Mouse (Mus musculus) midbrain, embryonic 10.5 days (tissue): Measurements from ENCODE around the gene Olfr218. TPM values are rescaled to one million over a fixed set of nuclear protein-coding genes. Genes with fewer than 3 reads are reported as not detected.
"Not testable (repeated sequence)": the region's sequence is repeated elsewhere in the genome, so short reads cannot be mapped to it uniquely, and the experiment has no call there.

Experiments
- DNase-seq: peaks from one replicate; pipeline ENCODE4 v3.0.0-alpha.2; 2017; ENCODE audit warnings: low spot score
- H3K27ac ChIP-seq: fragments of 300-500 bp; sonication (generic); replicated peaks from 2 replicates; pipeline ENCODE4 v1.5.1; 2016; ENCODE audit warnings: mild to moderate bottlenecking
- H3K27me3 ChIP-seq: fragments of 300-500 bp; sonication (generic); 2 replicates; pipeline ENCODE4 v1.6.1; 2016; ENCODE audit warnings: low read depth, mild to moderate bottlenecking; ENCODE audit not compliant: poor library complexity, severe bottlenecking
- H3K36me3 ChIP-seq: fragments of 300-500 bp; sonication (generic); 2 replicates; pipeline ENCODE4 v1.6.1; 2016; ENCODE audit warnings: mild to moderate bottlenecking, moderate library complexity
- H3K4me1 ChIP-seq: fragments of 300-500 bp; sonication (generic); 2 replicates; pipeline ENCODE4 v1.6.1; 2016
- H3K4me3 ChIP-seq: fragments of 300-500 bp; sonication (generic); 2 replicates; pipeline ENCODE4 v1.5.1; 2016; ENCODE audit warnings: mild to moderate bottlenecking, moderate library complexity
- H3K9me3 ChIP-seq: fragments of 300-500 bp; sonication (generic); replicated peaks from 2 replicates; pipeline ENCODE4 v1.6.1; 2016; ENCODE audit warnings: mild to moderate bottlenecking
- WGBS: fragments of 180-500 bp; shearing (Covaris S2); methylation state at CpG from one replicate; pipeline ENCODE4 v1.1.7; 2016; 5-methylcytosine and 5-hydroxymethylcytosine counted together
- polyA plus RNA-seq: library from polyadenylated mRNA; unstranded; fragments of >200 nt; fragmentation: Nextera tagmentation; extraction: Ambion mirVana; gene quantifications from 2 replicates; pipeline ENCODE4 v1.2.1, GENCODE M21; 2016

Olfr218 gene
- not detected in 2 replicates for polyA plus RNA-seq

GRCm38 (mm10) chr1:173197508-173197907, at the start of gene Olfr218:
Olfr218 (plus strand) TSS chr1:173197808.
- no peak for DNase-seq
- H3K27ac ChIP-seq: no peak within 1 kb of the TSS
- 77% methylated on average over 5 of the region's 5 CpGs for WGBS

GRCm38 (mm10) chr1:173174154-173174842, 23.3 kb upstream of the Olfr218 start:
- DNase-seq: no peak
- H3K27me3 ChIP-seq: no peaks in the 10 kb centered on the region
- H3K4me1 ChIP-seq: no peaks in the 10 kb centered on the region
- no peaks in the 10 kb centered on the region for H3K36me3 ChIP-seq
- no peaks in the 10 kb centered on the region for H3K9me3 ChIP-seq
- no peak overlapping the region for H3K27ac ChIP-seq
- H3K4me3 ChIP-seq: no peak overlapping the region

More at GRCm38 (mm10) chr1:173197508-173197907, at the start of gene Olfr218:
- Histone ChIP-seq H3K4me1 (no peaks in the 10 kb centered on the region), H3K4me3 (no peak within 1 kb of the TSS), H3K27me3 (no peaks in the 10 kb centered on the region), H3K36me3 (no peaks in the 10 kb centered on the region), H3K9me3 (no peaks in the 10 kb centered on the region)

DNA sequence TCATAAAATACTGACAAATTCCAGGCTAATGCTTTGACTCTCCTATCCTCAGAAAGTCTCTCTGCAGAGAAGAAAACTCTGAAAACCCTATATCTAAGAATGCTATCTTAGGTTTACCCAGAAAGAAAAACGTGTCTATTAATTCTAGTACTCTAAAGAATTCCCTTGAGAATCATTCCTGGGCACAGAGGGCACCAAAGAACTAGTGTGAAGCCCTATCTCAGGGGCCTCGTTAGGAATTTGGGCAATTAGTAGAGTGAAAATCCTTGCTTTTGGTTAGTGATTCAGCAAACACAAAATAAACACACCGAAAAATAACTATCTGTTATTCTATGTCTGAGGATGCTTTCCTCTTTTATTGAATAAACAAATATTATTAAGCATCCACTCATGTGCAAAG, 7.1 kb upstream of the Olfr218 start, which contains the start of gene Olfr1406:
Gene Olfr1406 (minus strand): TSS at position 101 of the 400 bp plus-strand sequence.
- no peaks in the 10 kb centered on the region for H3K4me1 ChIP-seq
- no peak for DNase-seq
- no peaks in the 10 kb centered on the region for H3K36me3 ChIP-seq
- no peak within 1 kb of the TSS for H3K27ac ChIP-seq
- H3K9me3 ChIP-seq: no peaks in the 10 kb centered on the region
- H3K27me3 ChIP-seq: no peaks in the 10 kb centered on the region
- 69% methylated on average over 3 of the region's 3 CpGs for WGBS
- no peak within 1 kb of the TSS for H3K4me3 ChIP-seq

GRCm38 (mm10) chr1:173192059-173192458, 5.5 kb upstream of the Olfr218 start:
- no peaks in the 10 kb centered on the region for H3K4me1 ChIP-seq
- H3K27ac ChIP-seq: no peak overlapping the region
- H3K36me3 ChIP-seq: no peaks in the 10 kb centered on the region
- WGBS: 82% methylated on average over 3 of the region's 3 CpGs
- H3K9me3 ChIP-seq: no peaks in the 10 kb centered on the region
- H3K27me3 ChIP-seq: no peaks in the 10 kb centered on the region
- H3K4me3 ChIP-seq: no peak overlapping the region
- DNase-seq: no peak

GRCm38 (mm10) chr1:173196359-173196758, 1.2 kb upstream of the Olfr218 start:
- H3K4me3 ChIP-seq: no peak overlapping the region
- 84% methylated on average over 2 of the region's 2 CpGs for WGBS

GRCm38 (mm10) chr1:173212092-173212491, 14.5 kb downstream of the Olfr218 start, which contains the start of gene Olfr1404:
Olfr1404 (plus strand) TSS chr1:173212392.
- H3K27me3 ChIP-seq: no peaks in the 10 kb centered on the region
- no peak within 1 kb of the TSS for H3K4me3 ChIP-seq
- no peaks in the 10 kb centered on the region for H3K4me1 ChIP-seq
- WGBS: 89% methylated on average over 5 of the region's 5 CpGs
- H3K36me3 ChIP-seq: no peaks in the 10 kb centered on the region
- H3K27ac ChIP-seq: no peak within 1 kb of the TSS
- H3K9me3 ChIP-seq: no peaks in the 10 kb centered on the region
- no peak for DNase-seq

More at GRCm38 (mm10) chr1:173196359-173196758, 1.2 kb upstream of the Olfr218 start:
- Histone ChIP-seq H3K27me3 (no peaks in the 10 kb centered on the region), H3K36me3 (no peaks in the 10 kb centered on the region), H3K4me1 (no peaks in the 10 kb centered on the region), H3K27ac (no peak overlapping the region), H3K9me3 (no peaks in the 10 kb centered on the region)
- DNase-seq: no peak

DNA sequence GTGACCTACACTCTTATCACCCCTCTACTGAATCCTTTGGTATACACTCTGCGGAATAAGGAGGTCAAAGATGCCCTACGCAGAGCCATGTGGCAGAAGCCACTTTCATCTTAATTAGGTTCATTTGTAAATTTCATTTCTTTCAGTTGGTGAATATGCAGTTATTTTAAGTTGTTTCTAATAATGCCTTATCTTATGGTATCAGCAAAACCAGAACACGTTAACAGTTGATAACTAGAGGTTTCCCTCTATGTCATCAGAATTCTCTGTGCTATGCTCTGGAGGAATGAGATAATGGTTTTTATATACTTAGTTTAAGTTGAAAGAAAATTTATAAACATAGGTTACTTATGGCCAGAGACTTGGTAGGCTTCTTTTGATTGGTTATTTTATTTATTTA, 18.9 kb downstream of the Olfr218 start:
- no peak for DNase-seq
- Histone ChIP-seq H3K9me3 (no peaks in the 10 kb centered on the region), H3K4me3 (no peak overlapping the region), H3K27me3 (no peaks in the 10 kb centered on the region), H3K4me1 (no peaks in the 10 kb centered on the region), H3K27ac (no peak overlapping the region), H3K36me3 (no peaks in the 10 kb centered on the region)
- WGBS: 90% methylated on average over 3 of the region's 3 CpGs

DNA sequence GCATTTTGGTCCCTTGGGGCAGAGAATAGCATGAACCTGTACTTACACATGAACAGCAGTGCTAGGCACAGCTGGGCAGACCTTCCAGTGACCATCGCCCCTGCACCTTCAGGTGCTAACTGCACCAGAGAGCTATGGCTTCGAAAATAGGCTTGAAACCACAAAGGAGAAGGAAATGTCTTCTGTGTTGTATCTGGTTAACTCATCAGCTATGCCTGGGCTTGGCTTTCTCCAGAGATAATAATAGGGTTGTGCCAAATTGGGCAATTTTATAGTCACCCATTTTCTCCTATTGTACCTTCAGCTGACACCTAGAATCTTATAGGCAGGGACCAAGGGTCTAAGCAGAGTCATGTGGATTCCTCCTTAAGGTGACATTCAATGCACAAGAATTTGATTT, 29.5 kb downstream of the Olfr218 start, which contains the start of gene Fcer1a:
Gene Fcer1a (minus strand): TSS at position 134 of the 400 bp plus-strand sequence.
- H3K27me3 ChIP-seq: no peaks in the 10 kb centered on the region
- no peaks in the 10 kb centered on the region for H3K9me3 ChIP-seq
- H3K4me1 ChIP-seq: no peaks in the 10 kb centered on the region
- no peak within 1 kb of the TSS for H3K27ac ChIP-seq
- WGBS: 94% methylated on average over 2 of the region's 2 CpGs
- H3K4me3 ChIP-seq: no peak within 1 kb of the TSS
- no peak for DNase-seq
- H3K36me3 ChIP-seq: no peaks in the 10 kb centered on the region

GRCm38 (mm10) chr1:173237004-173237403, 39.4 kb downstream of the Olfr218 start:
- 87% methylated on average over 1 of the region's 1 CpGs for WGBS
- not testable (repeated sequence) for DNase-seq, H3K27ac ChIP-seq, H3K27me3 ChIP-seq, H3K9me3 ChIP-seq, H3K36me3 ChIP-seq, H3K4me1 ChIP-seq, H3K4me3 ChIP-seq

GRCm38 (mm10) chr1:173249888-173250287, 52.3 kb downstream of the Olfr218 start:
- H3K4me1 ChIP-seq: no peaks in the 10 kb centered on the region
- H3K9me3 ChIP-seq: no peaks in the 10 kb centered on the region
- H3K36me3 ChIP-seq: no peaks in the 10 kb centered on the region
- 96% methylated on average over 3 of the region's 3 CpGs for WGBS
- H3K4me3 ChIP-seq: no peak overlapping the region
- DNase-seq: no peak
- H3K27ac ChIP-seq: no peak overlapping the region
- no peaks in the 10 kb centered on the region for H3K27me3 ChIP-seq

Other genes starting within 250 kb of the Olfr218 start
- not detected in 2 replicates for gene Olfr16, start 247.4 kb upstream of the Olfr218 start, polyA plus RNA-seq
- gene Olfr1408, start 60.4 kb upstream of the Olfr218 start, polyA plus RNA-seq: not detected in 2 replicates
- not detected in 2 replicates for gene Olfr1406, start 7.2 kb upstream of the Olfr218 start, polyA plus RNA-seq
- not detected in 2 replicates for gene Olfr1404, start 14.6 kb downstream of the Olfr218 start, polyA plus RNA-seq
- not detected in 2 replicates for gene Fcer1a, start 29.4 kb downstream of the Olfr218 start, polyA plus RNA-seq
- not detected in 2 replicates for gene Olfr418, start 68.2 kb downstream of the Olfr218 start, polyA plus RNA-seq
- gene Mptx2, start 80.0 kb downstream of the Olfr218 start, polyA plus RNA-seq: not detected in 2 replicates
- 1.6 and 2.4 TPM in 2 replicates for gene Ackr1, start 135.9 kb downstream of the Olfr218 start, polyA plus RNA-seq
- gene Aim2, start 153.1 kb downstream of the Olfr218 start, polyA plus RNA-seq: 6.7 TPM in 2 replicates
- gene Cadm3, start 169.9 kb downstream of the Olfr218 start, polyA plus RNA-seq: 2.0 and 5.3 TPM in 2 replicates